Mouse (Mus musculus) embryonic facial prominence, embryonic 12.5 days (tissue): ENCODE results near the gene Sec1. TPM values are rescaled to one million over a fixed set of nuclear protein-coding genes. Genes with fewer than 3 reads are reported as not detected.
A peak's percentile ranks its signal among the peaks of the same experiment; 100 is the strongest.
"Not testable (repeated sequence)": the region's sequence is repeated elsewhere in the genome, so short reads cannot be mapped to it uniquely, and the experiment has no call there.

Experiments used
- ATAC-seq: fragments of 200-750 bp; cut with Nextera tagmentation; 2 replicates; pipeline ENCODE4 v1.8.0; 2017; ENCODE audit not compliant: insufficient number of reproducible peaks, insufficient read depth, low FRiP score, low TSS enrichment
- H3K27ac ChIP-seq: fragments of 300-500 bp; sonication (generic); 2 replicates; pipeline ENCODE4 v1.5.1; 2016; ENCODE audit warnings: mild to moderate bottlenecking
- H3K27me3 ChIP-seq: fragments of 300-500 bp; sonication (generic); 2 replicates; pipeline ENCODE4 v1.6.1; 2016; ENCODE audit warnings: mild to moderate bottlenecking, moderate library complexity
- H3K36me3 ChIP-seq: fragments of 300-500 bp; sonication (generic); 2 replicates; pipeline ENCODE4 v1.6.1; 2016; ENCODE audit warnings: mild to moderate bottlenecking
- H3K4me1 ChIP-seq: fragments of 300-500 bp; sonication (generic); 2 replicates; pipeline ENCODE4 v1.6.1; 2016
- H3K4me2 ChIP-seq: fragments of 300-500 bp; sonication (generic); replicated peaks from 2 replicates; pipeline ENCODE4 v1.6.1; 2016; ENCODE audit warnings: mild to moderate bottlenecking, moderate library complexity
- H3K4me3 ChIP-seq: fragments of 300-500 bp; sonication (generic); 2 replicates; pipeline ENCODE4 v1.5.1; 2016; ENCODE audit warnings: mild to moderate bottlenecking
- H3K9ac ChIP-seq: fragments of 300-500 bp; sonication (generic); 2 replicates; pipeline ENCODE4 v1.6.1; 2016; ENCODE audit warnings: mild to moderate bottlenecking, moderate library complexity
- H3K9me3 ChIP-seq: fragments of 300-500 bp; sonication (generic); 2 replicates; pipeline ENCODE4 v1.6.1; 2016; ENCODE audit warnings: mild to moderate bottlenecking, moderate library complexity
- WGBS: fragments of 180-500 bp; shearing (Covaris S2); methylation state at CpG from one replicate; pipeline ENCODE4 v1.1.7; 2016; 5-methylcytosine and 5-hydroxymethylcytosine counted together
- polyA plus RNA-seq: library from polyadenylated mRNA; unstranded; fragments of >200 nt; fragmentation: Nextera tagmentation; extraction: Ambion mirVana; gene quantifications from 2 replicates; pipeline ENCODE4 v1.2.1, GENCODE M21; 2016

Gene Sec1
- polyA plus RNA-seq, 1 experiment from 2014 or later: 3.1 TPM

GRCm38 (mm10) chr7:45666161-45666560 lies 28.0 kb downstream of the Sec1 start, which contains the start of gene Fut2:
Gene Fut2, minus strand, starts transcription at chr7:45666394.
- 80% methylated on average over 7 of the region's 7 CpGs for WGBS
- no peaks in the 10 kb centered on the region for H3K36me3 ChIP-seq
- H3K4me2 ChIP-seq: no peak within 1 kb of the TSS
- H3K9ac ChIP-seq: no peak within 1 kb of the TSS
- no peak within 1 kb of the TSS for H3K4me3 ChIP-seq
- H3K27me3 ChIP-seq: no peaks in the 10 kb centered on the region
- no peaks in the 10 kb centered on the region for H3K9me3 ChIP-seq
- peaks cover 13% of the 10 kb centered on the region for H3K4me1 ChIP-seq
- ATAC-seq: no peak
- no peak within 1 kb of the TSS for H3K27ac ChIP-seq

GRCm38 (mm10) chr7:45665303-45666138 lies 28.7 kb downstream of the Sec1 start:
- WGBS: 46% methylated on average over 13 of the region's 13 CpGs
- Histone ChIP-seq H3K27ac (no peak overlapping the region), H3K4me2 (no peak overlapping the region), H3K4me1 (peaks cover 13% of the 10 kb centered on the region), H3K36me3 (no peaks in the 10 kb centered on the region), H3K9ac (no peak overlapping the region), H3K9me3 (no peaks in the 10 kb centered on the region), H3K4me3 (no peak overlapping the region), H3K27me3 (no peaks in the 10 kb centered on the region)
- no peak for ATAC-seq

GRCm38 (mm10) chr7:45661702-45662101 lies 32.5 kb downstream of the Sec1 start:
- not testable (repeated sequence) for H3K27ac ChIP-seq, H3K4me2 ChIP-seq, H3K27me3 ChIP-seq, H3K9ac ChIP-seq, H3K9me3 ChIP-seq, H3K4me3 ChIP-seq, H3K36me3 ChIP-seq, ATAC-seq
- 91% methylated on average over 6 of the region's 6 CpGs for WGBS
- peaks cover 13% of the 10 kb centered on the region for H3K4me1 ChIP-seq

- ATAC-seq: no peak
- Histone ChIP-seq H3K36me3 (no peaks in the 10 kb centered on the region), H3K9me3 (peaks cover 3% of the 10 kb centered on the region; the same call in 1 of the 2 replicates), H3K27me3 (no peaks in the 10 kb centered on the region), H3K4me2 (no peak overlapping the region), H3K27ac (no peak overlapping the region), H3K4me3 (no peak overlapping the region), H3K9ac (no peak overlapping the region), H3K4me1 (peaks cover 20% of the 10 kb centered on the region)
- WGBS: 85% methylated on average over 11 of the region's 11 CpGs
Measured at GRCm38 (mm10) chr7:45660746-45661478, 33.3 kb downstream of the Sec1 start.

- peaks cover 13% of the 10 kb centered on the region for H3K4me1 ChIP-seq
- H3K9me3 ChIP-seq: peaks cover 3% of the 10 kb centered on the region; the same call in 1 of the 2 replicates
- no peak overlapping the region for H3K9ac ChIP-seq
- no peak overlapping the region for H3K4me3 ChIP-seq
- WGBS: 29% methylated on average over 17 of the region's 17 CpGs
- peak overlapping the region; percentile 28; the same call in 1 of the 2 replicates for H3K4me2 ChIP-seq
- no peaks in the 10 kb centered on the region for H3K27me3 ChIP-seq
- H3K36me3 ChIP-seq: no peaks in the 10 kb centered on the region
- H3K27ac ChIP-seq: no peak overlapping the region; the same call in 1 of the 2 replicates
- no peak for ATAC-seq
Measured at GRCm38 (mm10) chr7:45654424-45655047, 39.7 kb downstream of the Sec1 start.

- H3K4me2 ChIP-seq, H3K9me3 ChIP-seq, ATAC-seq, H3K4me1 ChIP-seq, H3K27ac ChIP-seq, H3K27me3 ChIP-seq, H3K9ac ChIP-seq, H3K36me3 ChIP-seq, H3K4me3 ChIP-seq: not testable (repeated sequence)
- 94% methylated on average over 20 of the region's 20 CpGs for WGBS
Measured at GRCm38 (mm10) chr7:45650484-45650883, 43.7 kb downstream of the Sec1 start.

DNA sequence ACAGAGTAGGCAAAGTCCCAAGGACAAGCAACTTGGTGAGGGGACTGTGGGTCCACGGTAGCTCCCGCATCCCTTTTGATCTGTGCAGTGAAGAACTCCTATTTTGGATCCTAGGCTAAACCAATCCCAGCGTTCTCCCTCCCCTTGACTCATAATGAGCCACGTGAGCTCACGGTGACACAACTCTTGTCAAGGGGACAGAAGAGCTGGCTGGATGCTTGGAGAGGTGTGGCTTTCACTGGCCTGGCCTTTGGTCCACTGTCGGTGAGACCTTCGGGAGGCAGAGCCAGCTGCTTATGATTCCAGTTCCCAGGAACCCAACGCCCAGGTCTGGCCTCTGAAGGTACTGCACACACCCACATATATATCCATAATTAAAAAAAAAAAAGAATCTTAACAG lies 44.9 kb downstream of the Sec1 start:
- WGBS: 77% methylated on average over 8 of the region's 8 CpGs
- H3K27me3 ChIP-seq: no peaks in the 10 kb centered on the region
- ATAC-seq: no peak
- no peaks in the 10 kb centered on the region for H3K9me3 ChIP-seq
- H3K36me3 ChIP-seq: no peaks in the 10 kb centered on the region
- no peak overlapping the region for H3K4me2 ChIP-seq
- H3K9ac ChIP-seq: no peak overlapping the region
- peaks cover 9% of the 10 kb centered on the region; the same call in 1 of the 2 replicates for H3K4me1 ChIP-seq
- H3K4me3 ChIP-seq: no peak overlapping the region
- no peak overlapping the region for H3K27ac ChIP-seq

DNA sequence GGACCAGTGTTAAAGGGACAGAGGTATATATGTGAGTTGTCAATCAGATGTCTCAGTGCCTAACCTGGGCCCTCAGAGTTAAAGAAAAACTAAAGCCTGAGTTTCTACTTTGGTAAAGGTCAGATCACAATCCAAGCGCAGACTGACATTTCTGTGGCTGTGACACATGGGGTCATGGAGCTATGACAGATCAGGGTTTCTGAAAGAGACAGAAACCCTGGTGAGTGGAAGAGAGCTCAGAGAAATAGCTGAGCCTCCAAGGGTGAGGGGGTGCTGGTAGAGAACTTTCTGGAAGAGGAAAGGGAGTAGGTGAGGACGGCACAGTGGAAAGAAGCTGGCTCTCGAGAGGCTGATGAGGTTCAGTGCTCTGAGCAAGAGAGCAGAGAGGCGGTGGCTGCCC lies 47.5 kb downstream of the Sec1 start:
- Histone ChIP-seq H3K27me3 (no peaks in the 10 kb centered on the region), H3K4me2 (no peak overlapping the region), H3K9ac (no peak overlapping the region), H3K27ac (no peak overlapping the region), H3K4me3 (no peak overlapping the region), H3K36me3 (no peaks in the 10 kb centered on the region), H3K9me3 (no peaks in the 10 kb centered on the region), H3K4me1 (peaks cover 21% of the 10 kb centered on the region)
- no peak for ATAC-seq
- WGBS: 76% methylated on average over 4 of the region's 4 CpGs

GRCm38 (mm10) chr7:45645591-45645971 lies 48.6 kb downstream of the Sec1 start:
- WGBS: 86% methylated on average over 7 of the region's 7 CpGs
- H3K9ac ChIP-seq: no peak overlapping the region

GRCm38 (mm10) chr7:45644872-45645590 lies 49.2 kb downstream of the Sec1 start:
- peak overlapping the region; percentile 68 for H3K4me2 ChIP-seq
- H3K4me3 ChIP-seq: peak overlapping the region; percentile 34; the same call in 1 of the 2 replicates
- no peak overlapping the region for H3K9ac ChIP-seq
- no peaks in the 10 kb centered on the region for H3K27me3 ChIP-seq
- H3K36me3 ChIP-seq: no peaks in the 10 kb centered on the region
- H3K4me1 ChIP-seq: peaks cover 29% of the 10 kb centered on the region
- peak overlapping the region; percentile 93 for H3K27ac ChIP-seq
- H3K9me3 ChIP-seq: no peaks in the 10 kb centered on the region
- no peak for ATAC-seq
- WGBS: 71% methylated on average over 6 of the region's 6 CpGs

More at GRCm38 (mm10) chr7:45645591-45645971, 48.6 kb downstream of the Sec1 start:
- no peaks in the 10 kb centered on the region for H3K36me3 ChIP-seq
- no peaks in the 10 kb centered on the region for H3K9me3 ChIP-seq
- H3K27me3 ChIP-seq: no peaks in the 10 kb centered on the region
- H3K4me1 ChIP-seq: peaks cover 29% of the 10 kb centered on the region
- H3K4me2 ChIP-seq: no peak overlapping the region
- no peak overlapping the region for H3K4me3 ChIP-seq
- ATAC-seq: no peak
- no peak overlapping the region for H3K27ac ChIP-seq

GRCm38 (mm10) chr7:45644183-45644582 lies 50.0 kb downstream of the Sec1 start:
- Histone ChIP-seq H3K36me3 (no peaks in the 10 kb centered on the region), H3K4me2 (peak overlapping the region; percentile 68), H3K4me3 (peak overlapping the region; percentile 34), H3K9me3 (no peaks in the 10 kb centered on the region), H3K27me3 (no peaks in the 10 kb centered on the region), H3K27ac (peak overlapping the region; percentile 93), H3K9ac (peak overlapping the region; percentile 36; the same call in 1 of the 2 replicates), H3K4me1 (peaks cover 31% of the 10 kb centered on the region)
- ATAC-seq: 0 out of 2 replicates have a peak, but pooled peaks have one; percentile 3
- 1% methylated on average over 18 of the region's 18 CpGs for WGBS
